Mouse (Mus musculus) ES-E14 (cell line): ENCODE measurements around the gene Nfkb1.

Experiments
- CHD2 ChIP-seq: IDR thresholded peaks from 2 replicates; pipeline ENCODE4 v1.6.1; 2014; ENCODE audit warnings: mild to moderate bottlenecking, low read depth, low read length, inconsistent platforms
- HCFC1 ChIP-seq: IDR thresholded peaks from 2 replicates; pipeline ENCODE4 v1.6.1; 2012; ENCODE audit warnings: low read length, inconsistent platforms, borderline replicate concordance; ENCODE audit not compliant: insufficient read depth
- ZC3H11A ChIP-seq: IDR thresholded peaks from 2 replicates; pipeline ENCODE4 v1.6.1; 2012; ENCODE audit warnings: low read depth, mild to moderate bottlenecking, inconsistent platforms, low read length, borderline replicate concordance
- ZNF384 ChIP-seq: IDR thresholded peaks from 2 replicates; pipeline ENCODE4 v1.6.1; 2012; ENCODE audit warnings: low read depth, low read length, inconsistent platforms

DNA sequence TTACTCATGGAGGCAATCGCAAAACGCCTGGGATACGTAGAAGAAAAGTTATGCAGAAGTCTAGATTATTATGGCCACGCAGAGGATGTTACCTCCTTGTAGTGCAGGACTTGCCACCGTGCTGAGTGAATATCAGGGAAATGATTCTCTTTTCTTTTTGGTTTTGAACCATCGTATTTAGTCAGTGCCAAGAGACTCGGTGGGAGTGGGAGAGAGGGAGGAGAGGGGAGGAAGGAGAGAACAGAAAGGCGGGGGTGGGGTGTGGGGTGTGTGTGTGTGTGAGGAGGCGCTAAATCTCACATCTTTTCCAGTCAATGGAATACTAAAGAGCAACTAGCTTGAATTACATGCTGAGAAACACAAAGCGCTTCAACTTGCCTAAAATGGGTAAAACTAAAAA lies 41.5 kb downstream of the Nfkb1 start:
- TF ChIP-seq CHD2 = no peak
- no peak for TF ChIP-seq HCFC1
- no peak for TF ChIP-seq ZNF384
- TF ChIP-seq ZC3H11A = no peak
